Mouse (Mus musculus): ENCODE measurements around the gene C1qa. TPM values are rescaled to one million over a fixed set of nuclear protein-coding genes. Genes with fewer than 3 reads are reported as not detected.

Gene C1qa
- polyA plus RNA-seq, 1 experiment from 2014 or later, result 44.8 TPM

- WGBS, result 17% methylated on average over 17 of the region's 17 CpGs
- no peak for ATAC-seq
Measured at GRCm38 (mm10) chr4:136911211-136911646, 12.6 kb upstream of the C1qa start.

GRCm38 (mm10) chr4:136907809-136908208 lies 9.2 kb upstream of the C1qa start:
- Histone ChIP-seq H3K9ac (ENCODE audit: low read depth, low read length) (no peak overlapping the region), H3K4me1 (replicated peaks; ENCODE audit: control insufficient read depth, insufficient read depth, low read length) (no peaks in the 10 kb centered on the region), H3K9me3 (ENCODE audit: control insufficient read depth) (no peaks in the 10 kb centered on the region), H3K36me3 (ENCODE audit: control insufficient read depth, insufficient read depth) (no peaks in the 10 kb centered on the region), H3K27me3 (replicated peaks; ENCODE audit: control insufficient read depth, insufficient read depth, low read length) (peaks cover 48% of the 10 kb centered on the region), H3K4me2 (replicated peaks; ENCODE audit: low read depth) (no peak overlapping the region), H3K27ac (ENCODE audit: low read depth, low read length) (no peak overlapping the region), H3K4me3 (ENCODE audit: low read depth, low read length) (no peak overlapping the region)
- TF ChIP-seq CTCF (IDR thresholded peaks at IDR 0.05; ENCODE audit: low read depth), result no peak
- ATAC-seq, result no peak

More at GRCm38 (mm10) chr4:136911211-136911646, 12.6 kb upstream of the C1qa start:
- Histone ChIP-seq H3K9me3 (ENCODE audit: control insufficient read depth) (no peaks in the 10 kb centered on the region), H3K9ac (ENCODE audit: low read depth, low read length) (no peak overlapping the region), H3K27ac (ENCODE audit: low read depth, low read length) (no peak overlapping the region), H3K4me1 (replicated peaks; ENCODE audit: control insufficient read depth, insufficient read depth, low read length) (no peaks in the 10 kb centered on the region), H3K4me2 (replicated peaks; ENCODE audit: low read depth) (no peak overlapping the region), H3K36me3 (ENCODE audit: control insufficient read depth, insufficient read depth) (no peaks in the 10 kb centered on the region), H3K27me3 (replicated peaks; ENCODE audit: control insufficient read depth, insufficient read depth, low read length) (peaks cover 23% of the 10 kb centered on the region; the same call in 1 of the 2 replicates), H3K4me3 (ENCODE audit: low read depth, low read length) (no peak overlapping the region)
- TF ChIP-seq CTCF (IDR thresholded peaks at IDR 0.05; ENCODE audit: low read depth), result no peak

GRCm38 (mm10) chr4:136907033-136907432 lies 8.4 kb upstream of the C1qa start:
- H3K4me1 ChIP-seq (replicated peaks; ENCODE audit: control insufficient read depth, insufficient read depth, low read length), result no peaks in the 10 kb centered on the region
- no peak for ATAC-seq
- peak; percentile 94 for TF ChIP-seq CTCF (IDR thresholded peaks at IDR 0.05; ENCODE audit: low read depth)
- H3K9ac ChIP-seq (ENCODE audit: low read depth, low read length), result no peak overlapping the region
- H3K27ac ChIP-seq (ENCODE audit: low read depth, low read length), result no peak overlapping the region
- H3K4me3 ChIP-seq (ENCODE audit: low read depth, low read length), result no peak overlapping the region
- WGBS, result 13% methylated on average over 7 of the region's 7 CpGs
- H3K9me3 ChIP-seq (ENCODE audit: control insufficient read depth), result no peaks in the 10 kb centered on the region
- H3K36me3 ChIP-seq (ENCODE audit: control insufficient read depth, insufficient read depth), result no peaks in the 10 kb centered on the region
- H3K4me2 ChIP-seq (replicated peaks; ENCODE audit: low read depth), result no peak overlapping the region
- peaks cover 44% of the 10 kb centered on the region for H3K27me3 ChIP-seq (replicated peaks; ENCODE audit: control insufficient read depth, insufficient read depth, low read length)

- no peaks in the 10 kb centered on the region for H3K9me3 ChIP-seq (ENCODE audit: control insufficient read depth)
- TF ChIP-seq CTCF (IDR thresholded peaks at IDR 0.05; ENCODE audit: low read depth), result no peak
- no peak overlapping the region for H3K27ac ChIP-seq (ENCODE audit: low read depth, low read length)
- H3K27me3 ChIP-seq (replicated peaks; ENCODE audit: control insufficient read depth, insufficient read depth, low read length), result peaks cover 33% of the 10 kb centered on the region
- H3K4me1 ChIP-seq (replicated peaks; ENCODE audit: control insufficient read depth, insufficient read depth, low read length), result no peaks in the 10 kb centered on the region
- H3K9ac ChIP-seq (ENCODE audit: low read depth, low read length), result no peak overlapping the region
- H3K4me2 ChIP-seq (replicated peaks; ENCODE audit: low read depth), result no peak overlapping the region
- H3K4me3 ChIP-seq (ENCODE audit: low read depth, low read length), result no peak overlapping the region
- WGBS, result 1% methylated on average over 23 of the region's 23 CpGs
- no peaks in the 10 kb centered on the region for H3K36me3 ChIP-seq (ENCODE audit: control insufficient read depth, insufficient read depth)
- ATAC-seq, result no peak
Measured at GRCm38 (mm10) chr4:136904767-136905539, 6.3 kb upstream of the C1qa start.

- Histone ChIP-seq H3K27me3 (replicated peaks; ENCODE audit: control insufficient read depth, insufficient read depth, low read length) (peaks cover 25% of the 10 kb centered on the region), H3K4me1 (replicated peaks; ENCODE audit: control insufficient read depth, insufficient read depth, low read length) (no peaks in the 10 kb centered on the region), H3K4me2 (replicated peaks; ENCODE audit: low read depth) (no peak overlapping the region), H3K9me3 (ENCODE audit: control insufficient read depth) (no peaks in the 10 kb centered on the region), H3K4me3 (ENCODE audit: low read depth, low read length) (no peak overlapping the region), H3K9ac (ENCODE audit: low read depth, low read length) (no peak overlapping the region), H3K36me3 (ENCODE audit: control insufficient read depth, insufficient read depth) (no peaks in the 10 kb centered on the region), H3K27ac (ENCODE audit: low read depth, low read length) (no peak overlapping the region)
- no peak for ATAC-seq
- peak; percentile 52 for TF ChIP-seq CTCF (IDR thresholded peaks at IDR 0.05; ENCODE audit: low read depth)
- 62% methylated on average over 7 of the region's 7 CpGs for WGBS
Measured at GRCm38 (mm10) chr4:136899154-136899553, 551 bp upstream of the C1qa start.

- H3K4me1 ChIP-seq (replicated peaks; ENCODE audit: control insufficient read depth, insufficient read depth, low read length), result no peaks in the 10 kb centered on the region
- no peaks in the 10 kb centered on the region for H3K36me3 ChIP-seq (ENCODE audit: control insufficient read depth, insufficient read depth)
- peaks cover 18% of the 10 kb centered on the region; the same call in 1 of the 2 replicates for H3K27me3 ChIP-seq (replicated peaks; ENCODE audit: control insufficient read depth, insufficient read depth, low read length)
- no peak overlapping the region for H3K27ac ChIP-seq (ENCODE audit: low read depth, low read length)
- no peak overlapping the region for H3K4me2 ChIP-seq (replicated peaks; ENCODE audit: low read depth)
- H3K9me3 ChIP-seq (ENCODE audit: control insufficient read depth), result no peaks in the 10 kb centered on the region
- no peak overlapping the region for H3K4me3 ChIP-seq (ENCODE audit: low read depth, low read length)
- WGBS, result 32% methylated on average over 9 of the region's 9 CpGs
- TF ChIP-seq CTCF (IDR thresholded peaks at IDR 0.05; ENCODE audit: low read depth), result no peak
- no peak overlapping the region for H3K9ac ChIP-seq (ENCODE audit: low read depth, low read length)
- ATAC-seq, result 0 out of 2 replicates have a peak, but pooled peaks have one; percentile 29
Measured at GRCm38 (mm10) chr4:136898084-136898598, 462 bp downstream of the C1qa start.
